Mouse (Mus musculus) megakaryocyte, embryonic 14.5 days (primary cell): ENCODE results near the gene Tbx1.

Experiments used
- FLI1 ChIP-seq: IDR thresholded peaks from 2 replicates; pipeline ENCODE4 v1.6.1; 2012; ENCODE audit warnings: low read length, inconsistent platforms, mixed read lengths
- GATA1 ChIP-seq: IDR thresholded peaks from 3 replicates; pipeline ENCODE4 v1.6.1; 2012; ENCODE audit warnings: mixed read lengths, low read length, inconsistent platforms, borderline replicate concordance

- TF ChIP-seq GATA1: no peak
- TF ChIP-seq FLI1: no peak
Observed at GRCm38 (mm10) chr16:18577599-18578160, 12.8 kb downstream of the Tbx1 start.
